Mouse (Mus musculus): ENCODE results near the gene Zfp72. TPM values are rescaled to one million over a fixed set of nuclear protein-coding genes. Genes with fewer than 3 reads are reported as not detected.

The Zfp72 gene
- total and polyA plus RNA-seq, 3 experiments: 2.0 to 2.2 TPM; not detected in 1

DNA sequence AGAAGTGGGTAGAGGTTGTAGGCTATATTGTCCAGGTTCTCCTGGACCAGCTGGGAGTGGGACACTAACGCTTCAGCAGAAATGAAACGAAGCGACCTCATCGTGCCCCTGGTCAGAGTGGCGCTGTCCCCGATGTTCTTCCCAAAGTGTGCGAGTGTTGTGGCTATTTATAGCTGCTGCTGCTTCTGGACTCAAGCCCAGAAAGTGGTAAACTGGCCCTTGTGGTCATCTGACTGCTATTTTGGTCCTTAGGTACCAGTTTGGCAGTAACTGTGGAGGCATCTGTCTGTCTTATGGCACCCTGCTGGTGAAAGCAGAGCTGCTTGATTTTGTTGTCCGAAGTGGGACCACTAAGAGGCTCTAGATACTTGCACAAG, 26.8 kb downstream of the Zfp72 start, which contains the start of gene Lrrc14b:
Lrrc14b (minus strand) TSS at position 147 of the 377 bp plus-strand sequence.
- H3K36me3 ChIP-seq (ENCODE audit: control insufficient read depth in 1 of 2, insufficient read depth in 2 of 2, low read length in 2 of 2): no peaks in the 10 kb centered on the region
- TF ChIP-seq ELF1 (IDR thresholded peaks at IDR 0.05; ENCODE audit: low read depth, low read length) (no peak), POLR2A (IDR thresholded peaks at IDR 0.05; ENCODE audit: control insufficient read depth in 1 of 2, insufficient read depth in 1 of 2, low read depth in 1 of 2, low read length in 2 of 2, poor library complexity in 1 of 2) (no peak), MYC (IDR thresholded peaks at IDR 0.05; ENCODE audit: low read depth, low read length) (no peak), MEF2A (IDR thresholded peaks at IDR 0.05; ENCODE audit: extremely low read depth, insufficient replicate concordance, low read depth, low read length, poor library complexity, severe bottlenecking) (no peak), ETS1 (IDR thresholded peaks at IDR 0.05; ENCODE audit: low read depth, low read length) (no peak), MAZ (IDR thresholded peaks at IDR 0.05; ENCODE audit: low read depth, low read length) (no peak)
- H3K27me3 ChIP-seq (ENCODE audit: control insufficient read depth in 1 of 2, insufficient read depth in 2 of 2, low read length in 2 of 2): no peaks in the 10 kb centered on the region
- H3K9ac ChIP-seq (ENCODE audit: control insufficient read depth, low read depth, low read length, poor library complexity, severe bottlenecking): no peak within 1 kb of the TSS
- H3K4me3 ChIP-seq (ENCODE audit: control insufficient read depth in 1 of 2, insufficient read depth in 1 of 2, low read depth in 2 of 2, low read length in 2 of 2): no peak within 1 kb of the TSS
- no peak for DNase-seq (ENCODE audit: low read depth, low spot score)
- no peak within 1 kb of the TSS for H3K27ac ChIP-seq (ENCODE audit: control insufficient read depth, low read depth, low read length)
- no peaks in the 10 kb centered on the region for H3K79me2 ChIP-seq (ENCODE audit: control insufficient read depth, insufficient read depth, low read length, poor library complexity)
- no peaks in the 10 kb centered on the region for H3K4me1 ChIP-seq (ENCODE audit: control insufficient read depth in 1 of 2, insufficient read depth in 2 of 2, low read length in 2 of 2)
- no peaks in the 10 kb centered on the region for H3K9me3 ChIP-seq (replicated peaks; ENCODE audit: insufficient read depth, low read length)

DNA sequence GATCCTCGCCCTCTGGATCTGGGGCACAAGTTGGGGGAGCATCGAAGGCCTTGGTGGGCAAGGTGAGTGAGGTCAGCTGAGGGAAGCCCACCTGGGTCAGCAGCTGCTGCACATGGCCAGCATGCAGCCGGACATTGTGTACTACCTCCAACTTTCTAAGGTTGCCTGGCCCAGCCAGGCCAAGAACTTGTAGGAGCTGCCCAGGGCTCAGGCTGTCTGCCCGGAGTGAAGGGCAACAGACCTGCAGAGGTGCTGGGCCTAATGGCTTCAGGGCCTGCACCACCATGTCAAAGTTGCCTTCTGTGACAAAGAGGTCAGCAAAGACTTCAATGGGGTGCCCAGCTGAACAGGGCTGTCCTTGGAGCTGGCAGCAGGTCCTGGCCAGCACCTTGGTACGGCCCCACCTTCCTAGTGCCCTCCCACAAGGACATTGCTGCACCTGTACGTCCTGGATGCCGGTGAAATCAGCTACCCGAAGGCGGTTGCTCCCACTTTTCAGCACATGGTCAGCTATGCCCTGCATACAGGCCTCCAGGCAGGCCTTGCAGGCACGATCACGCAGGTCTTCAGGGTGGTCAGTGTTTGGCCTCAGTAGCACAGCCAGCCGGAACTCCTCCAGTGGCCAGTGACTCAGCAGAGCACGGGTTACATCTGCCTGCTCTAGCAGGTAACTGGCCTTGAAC, 27.3 kb downstream of the Zfp72 start:
- Histone ChIP-seq H3K27me3 (ENCODE audit: control insufficient read depth in 1 of 2, insufficient read depth in 2 of 2, low read length in 2 of 2) (no peaks in the 10 kb centered on the region), H3K79me2 (ENCODE audit: control insufficient read depth, insufficient read depth, low read length, poor library complexity) (no peaks in the 10 kb centered on the region), H3K36me3 (ENCODE audit: control insufficient read depth in 1 of 2, insufficient read depth in 2 of 2, low read length in 2 of 2) (peaks cover 0 to under 1% of the 10 kb centered on the region in 2 experiments; a peak in 2 of 4 replicates), H3K9ac (ENCODE audit: control insufficient read depth, low read depth, low read length, poor library complexity, severe bottlenecking) (no peak overlapping the region), H3K4me1 (ENCODE audit: control insufficient read depth in 1 of 2, insufficient read depth in 2 of 2, low read length in 2 of 2) (no peaks in the 10 kb centered on the region), H3K9me3 (replicated peaks; ENCODE audit: insufficient read depth, low read length) (no peaks in the 10 kb centered on the region), H3K27ac (ENCODE audit: control insufficient read depth, low read depth, low read length) (no peak overlapping the region), H3K4me3 (ENCODE audit: control insufficient read depth in 1 of 2, insufficient read depth in 1 of 2, low read depth in 2 of 2, low read length in 2 of 2) (no peak overlapping the region)
- DNase-seq (ENCODE audit: low read depth, low spot score): no peak
- TF ChIP-seq USF1 (IDR thresholded peaks at IDR 0.05; ENCODE audit: low read depth, low read length) (no peak), EP300 (IDR thresholded peaks at IDR 0.05; ENCODE audit: low read depth in 1 of 2, low read length in 2 of 2) (no peak)

GRCm38 (mm10) chr13:74362218-74362617, 28.4 kb downstream of the Zfp72 start:
- H3K9ac ChIP-seq (ENCODE audit: control insufficient read depth, low read depth, low read length, poor library complexity, severe bottlenecking): no peak overlapping the region
- TF ChIP-seq NRF1 (IDR thresholded peaks at IDR 0.05; ENCODE audit: insufficient read depth, low read depth, low read length, poor library complexity, severe bottlenecking) (no peak), KAT2A (conservative IDR thresholded peaks at IDR 0.05; ENCODE audit: low read depth, low read length) (no peak), BHLHE40 (IDR thresholded peaks at IDR 0.05; ENCODE audit: borderline replicate concordance, low read depth, low read length) (no peak), MYB (IDR thresholded peaks at IDR 0.05; ENCODE audit: low read depth, low read length) (no peak), GABPA (IDR thresholded peaks at IDR 0.05; ENCODE audit: low read depth, low read length) (no peak), SMC3 (IDR thresholded peaks at IDR 0.05; ENCODE audit: low read depth, low read length) (no peak), TBP (IDR thresholded peaks at IDR 0.05; ENCODE audit: low read depth, low read length) (no peak), UBTF (IDR thresholded peaks at IDR 0.05; ENCODE audit: borderline replicate concordance, insufficient read depth, low read depth, low read length) (no peak), MAZ (IDR thresholded peaks at IDR 0.05; ENCODE audit: low read depth, low read length) (no peak), ZKSCAN1 (IDR thresholded peaks at IDR 0.05; ENCODE audit: low read depth, low read length) (no peak), ETS1 (IDR thresholded peaks at IDR 0.05; ENCODE audit: low read depth, low read length) (no peak), MXI1 (IDR thresholded peaks at IDR 0.05; ENCODE audit: low read depth, low read length) (no peak), TAL1 (IDR thresholded peaks at IDR 0.05; ENCODE audit: low read length) (no peak), USF2 (IDR thresholded peaks at IDR 0.05; ENCODE audit: borderline replicate concordance in 1 of 2, insufficient read depth in 1 of 2, low read depth in 1 of 2, low read length in 2 of 2) (no peak), POLR2AphosphoS2 (IDR thresholded peaks at IDR 0.05; ENCODE audit: low read length) (no peak), E2F4 (IDR thresholded peaks at IDR 0.05; ENCODE audit: borderline replicate concordance, low read depth, low read length) (no peak), ZNF384 (IDR thresholded peaks at IDR 0.05; ENCODE audit: low read depth, low read length) (no peak), CHD1 (IDR thresholded peaks at IDR 0.05; ENCODE audit: low read depth, low read length) (no peak)

More at GRCm38 (mm10) chr13:74362218-74362617, 28.4 kb downstream of the Zfp72 start:
- H3K4me3 ChIP-seq (ENCODE audit: control insufficient read depth in 1 of 2, insufficient read depth in 1 of 2, low read depth in 2 of 2, low read length in 2 of 2): no peak overlapping the region
- no peaks in the 10 kb centered on the region for H3K9me3 ChIP-seq (replicated peaks; ENCODE audit: insufficient read depth, low read length)
- H3K4me1 ChIP-seq (ENCODE audit: control insufficient read depth in 1 of 2, insufficient read depth in 2 of 2, low read length in 2 of 2): no peaks in the 10 kb centered on the region
- peaks cover 0 to 2% of the 10 kb centered on the region in 2 experiments; a peak in 2 of 4 replicates for H3K36me3 ChIP-seq (ENCODE audit: control insufficient read depth in 1 of 2, insufficient read depth in 2 of 2, low read length in 2 of 2)
- no peaks in the 10 kb centered on the region for H3K27me3 ChIP-seq (ENCODE audit: control insufficient read depth in 1 of 2, insufficient read depth in 2 of 2, low read length in 2 of 2)
- H3K79me2 ChIP-seq (ENCODE audit: control insufficient read depth, insufficient read depth, low read length, poor library complexity): no peaks in the 10 kb centered on the region
- DNase-seq (ENCODE audit: low read depth, low spot score): peak; percentile 32
- no peak overlapping the region for H3K27ac ChIP-seq (ENCODE audit: control insufficient read depth, low read depth, low read length)
